Mouse (Mus musculus) kidney, adult 2 months (tissue): ENCODE data around the gene Grn. TPM values are rescaled to one million over a fixed set of nuclear protein-coding genes. Genes with fewer than 3 reads are reported as not detected.

Experiments used
- DNase-seq: peaks from one replicate; pipeline ENCODE4 v3.0.0; 2021
- H3K27ac ChIP-seq: fragments of 200-500 bp; 2 replicates; pipeline ENCODE4 v1.5.1; 2012; ENCODE audit warnings: low read depth, low read length, control low read depth, inconsistent platforms; ENCODE audit not compliant: insufficient read depth
- H3K27me3 ChIP-seq: fragments of 200-500 bp; replicated peaks from 2 replicates; pipeline ENCODE4 v1.6.1; 2012; ENCODE audit warnings: mild to moderate bottlenecking, moderate library complexity, low read length, inconsistent platforms; ENCODE audit not compliant: control insufficient read depth, insufficient read depth
- H3K36me3 ChIP-seq: fragments of 200-500 bp; 2 replicates; pipeline ENCODE4 v1.6.1; 2012; ENCODE audit warnings: mild to moderate bottlenecking, moderate library complexity, low read length, inconsistent platforms; ENCODE audit not compliant: control insufficient read depth, insufficient read depth
- H3K4me1 ChIP-seq: fragments of 200-500 bp; 2 replicates; pipeline ENCODE4 v1.6.1; 2011; ENCODE audit warnings: low read length; ENCODE audit not compliant: control insufficient read depth, insufficient read depth
- H3K4me3 ChIP-seq: fragments of 200-500 bp; 2 replicates; pipeline ENCODE4 v1.5.1; 2011; ENCODE audit warnings: mild to moderate bottlenecking, low read depth, low read length, control low read depth; ENCODE audit not compliant: insufficient read depth
- CTCF ChIP-seq: fragments of 200-500 bp; conservative IDR thresholded peaks from 2 replicates; pipeline ENCODE4 v1.5.1; 2011; ENCODE audit warnings: low read depth, mild to moderate bottlenecking, control low read depth, low read length, moderate library complexity, mixed read lengths; ENCODE audit not compliant: insufficient read depth, insufficient read length
- POLR2A ChIP-seq: fragments of 200-500 bp; IDR thresholded peaks from one replicate; pipeline ENCODE4 v1.6.1; 2011; ENCODE audit warnings: low read depth, low read length, control low read depth
- WGBS: fragments of 180-500 bp; shearing (Covaris S2); methylation state at CpG from one replicate; pipeline ENCODE4 v1.1.7; 2018; 5-methylcytosine and 5-hydroxymethylcytosine counted together
- polyA plus RNA-seq: library from polyadenylated mRNA; depleted of rRNA; stranded (reverse); fragments of >200 nt; gene quantifications from 2 replicates; pipeline ENCODE4 v1.2.3, GENCODE M21; 2012

Gene Grn
- polyA plus RNA-seq, 1 experiment = 195 TPM

- WGBS = 33% methylated on average over 3 of the region's 3 CpGs
- Histone ChIP-seq H3K4me3 (peak overlapping the region; percentile 68), H3K27me3 (no peaks in the 10 kb centered on the region), H3K36me3 (no peaks in the 10 kb centered on the region), H3K27ac (no peak overlapping the region), H3K4me1 (peaks cover 10% of the 10 kb centered on the region; the same call in 1 of the 2 replicates)
- TF ChIP-seq POLR2A = no peak
- TF ChIP-seq CTCF = no peak
- DNase-seq = no peak
These were observed 564 bp upstream of the Grn start for GRCm38 (mm10) chr11:102429551-102429950.

- DNase-seq = peak; percentile 90
- WGBS = under 1% methylated on average over 7 of the region's 7 CpGs
- Histone ChIP-seq H3K27ac (peak overlapping the region; percentile 90), H3K36me3 (no peaks in the 10 kb centered on the region; the same call in 1 of the 2 replicates), H3K27me3 (no peaks in the 10 kb centered on the region), H3K4me3 (peak overlapping the region; percentile 89), H3K4me1 (peaks cover 10% of the 10 kb centered on the region; the same call in 1 of the 2 replicates)
- TF ChIP-seq CTCF (peak; percentile 77), POLR2A (no peak)
These were observed 1.0 kb downstream of the Grn start for GRCm38 (mm10) chr11:102431018-102431645.

GRCm38 (mm10) chr11:102431728-102432114, 1.6 kb downstream of the Grn start:
- TF ChIP-seq CTCF (no peak), POLR2A (no peak)
- Histone ChIP-seq H3K36me3 (no peaks in the 10 kb centered on the region; the same call in 1 of the 2 replicates), H3K27me3 (no peaks in the 10 kb centered on the region), H3K4me3 (no peak overlapping the region), H3K27ac (no peak overlapping the region), H3K4me1 (peaks cover 10% of the 10 kb centered on the region; the same call in 1 of the 2 replicates)
- DNase-seq = no peak
- 63% methylated on average over 3 of the region's 3 CpGs for WGBS

- Histone ChIP-seq H3K4me1 (peaks cover 10% of the 10 kb centered on the region; the same call in 1 of the 2 replicates), H3K4me3 (no peak overlapping the region), H3K27ac (no peak overlapping the region), H3K27me3 (no peaks in the 10 kb centered on the region), H3K36me3 (no peaks in the 10 kb centered on the region; the same call in 1 of the 2 replicates)
- DNase-seq = peak; percentile 28
- TF ChIP-seq POLR2A (no peak), CTCF (no peak)
- 44% methylated on average over 16 of the region's 16 CpGs for WGBS
These were observed 2.2 kb downstream of the Grn start for GRCm38 (mm10) chr11:102432115-102432843.

- Histone ChIP-seq H3K4me3 (no peak overlapping the region), H3K4me1 (peaks cover 10% of the 10 kb centered on the region; the same call in 1 of the 2 replicates), H3K36me3 (no peaks in the 10 kb centered on the region; the same call in 1 of the 2 replicates), H3K27ac (no peak overlapping the region), H3K27me3 (no peaks in the 10 kb centered on the region)
- peak; percentile 79 for DNase-seq
- TF ChIP-seq CTCF = no peak
- no peak for TF ChIP-seq POLR2A
- WGBS = 49% methylated on average over 6 of the region's 6 CpGs
These were observed 2.8 kb downstream of the Grn start for GRCm38 (mm10) chr11:102432896-102433295.

- Histone ChIP-seq H3K4me1 (peaks cover 10% of the 10 kb centered on the region; the same call in 1 of the 2 replicates), H3K27ac (no peak overlapping the region), H3K4me3 (no peak overlapping the region), H3K27me3 (no peaks in the 10 kb centered on the region), H3K36me3 (no peaks in the 10 kb centered on the region; the same call in 1 of the 2 replicates)
- no peak for DNase-seq
- 93% methylated on average over 7 of the region's 7 CpGs for WGBS
- TF ChIP-seq CTCF = no peak
- no peak for TF ChIP-seq POLR2A
These were observed 3.8 kb downstream of the Grn start for GRCm38 (mm10) chr11:102433866-102434265.

GRCm38 (mm10) chr11:102434406-102434805, 4.3 kb downstream of the Grn start:
- Histone ChIP-seq H3K4me3 (no peak overlapping the region), H3K4me1 (peaks cover 10% of the 10 kb centered on the region; the same call in 1 of the 2 replicates), H3K36me3 (no peaks in the 10 kb centered on the region; the same call in 1 of the 2 replicates), H3K27me3 (no peaks in the 10 kb centered on the region), H3K27ac (no peak overlapping the region)
- peak; percentile 88 for DNase-seq
- 11% methylated on average over 7 of the region's 7 CpGs for WGBS
- peak; percentile 91 for TF ChIP-seq CTCF
- no peak for TF ChIP-seq POLR2A
